Mouse (Mus musculus) olfactory bulb, adult 2 months (tissue): ENCODE measurements at regions not wholly inside any gene's neighbourhood (a gene's known extent, or its start where the extent isn't known, plus 50 kb on each side); places are given as distances from the start of the nearest gene placed in this dataset.

Source experiments
- CTCF ChIP-seq: fragments of 200-500 bp; IDR thresholded peaks from 2 replicates; pipeline ENCODE4 v1.5.1; 2012; ENCODE audit warnings: low read depth, mild to moderate bottlenecking, low read length, moderate library complexity; ENCODE audit not compliant: insufficient read depth
- POLR2A ChIP-seq: fragments of 200-500 bp; IDR thresholded peaks from 2 replicates; pipeline ENCODE4 v1.6.1; 2012; ENCODE audit warnings: mild to moderate bottlenecking, low read depth, low read length, moderate library complexity; ENCODE audit not compliant: insufficient read depth

DNA sequence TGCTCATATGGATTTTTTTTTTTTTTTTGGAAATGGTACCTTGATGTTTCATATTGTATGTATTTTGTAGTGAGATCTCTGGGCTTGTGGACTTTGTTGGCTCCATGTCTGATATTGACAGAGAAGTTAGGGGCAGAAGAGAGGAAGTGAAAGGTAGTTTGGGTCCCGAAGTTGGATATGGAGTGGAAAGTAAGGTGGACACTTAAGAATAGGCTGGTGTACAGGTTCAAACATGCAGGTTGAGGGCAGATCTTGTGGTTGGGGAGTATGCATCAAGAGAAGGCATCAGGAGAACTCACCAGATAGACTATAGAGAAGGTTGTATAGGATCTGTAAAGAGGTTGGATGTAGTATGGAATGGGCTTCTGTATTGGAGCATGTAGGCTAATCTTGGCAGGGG is 2337.5 kb downstream of the A830018L16Rik start:
- no peak for TF ChIP-seq CTCF
- no peak for TF ChIP-seq POLR2A
